Mouse (Mus musculus) lung, postnatal 14 days (tissue): ENCODE data around the gene Dtd2.
A peak's percentile ranks its signal among the peaks of the same experiment; 100 is the strongest.

ENCODE experiments used
- DNase-seq: peaks from one replicate; pipeline ENCODE4 v3.0.0; 2021

Gene Dtd2

GRCm38 (mm10) chr12:52005877-52006632, at the start of gene Dtd2:
TSS of gene Dtd2 (minus strand) at chr12:52006501.
- peak; percentile 95 for DNase-seq

- no peak for DNase-seq
Observed at GRCm38 (mm10) chr12:52049324-52049723, 43.0 kb upstream of the Dtd2 start.

DNA sequence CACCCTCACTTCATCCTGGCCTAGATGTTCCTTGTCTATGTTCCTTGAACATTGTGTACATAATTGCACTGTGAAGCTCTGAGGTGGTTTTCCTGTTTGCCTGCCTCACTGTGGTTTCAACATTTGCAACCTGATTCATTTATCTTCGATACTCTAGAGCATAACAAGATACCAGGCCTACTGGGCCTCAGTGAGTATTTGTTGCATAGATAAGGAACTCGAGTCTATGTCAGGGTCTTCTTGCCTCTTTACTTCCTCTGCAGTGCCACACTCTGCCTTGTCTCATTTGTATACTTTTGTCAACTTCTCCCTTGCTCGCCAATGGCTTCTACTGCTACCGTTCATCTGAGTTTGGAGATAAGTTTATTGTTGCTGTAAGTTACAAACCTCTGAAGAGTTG, 40.1 kb upstream of the Dtd2 start:
- no peak for DNase-seq

DNA sequence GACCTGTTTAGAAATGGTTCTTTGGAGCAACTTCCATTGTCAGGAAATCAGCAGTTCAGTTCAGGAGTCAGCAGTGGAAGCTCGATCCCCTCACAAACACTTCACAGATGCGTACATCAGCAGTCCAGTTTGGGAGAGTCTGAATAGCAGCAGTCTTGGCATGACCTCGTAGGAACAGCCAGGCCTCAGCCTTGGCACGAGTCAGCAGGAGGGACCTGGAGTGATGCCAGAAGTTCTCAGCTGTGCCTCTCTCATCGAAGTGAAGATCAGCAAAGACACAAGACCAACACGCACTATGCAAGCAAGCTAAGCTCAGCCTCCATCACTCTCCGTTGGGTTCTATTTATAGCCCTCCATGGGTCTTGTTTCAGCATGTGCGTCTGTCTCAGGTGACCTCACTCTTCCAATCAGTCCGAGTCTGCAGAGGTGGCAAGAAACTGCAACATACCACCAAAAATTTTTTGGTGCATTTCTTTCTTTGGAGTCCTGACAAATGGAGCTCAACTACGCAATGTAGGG, 36.6 kb upstream of the Dtd2 start:
- peak; percentile 15 for DNase-seq

GRCm38 (mm10) chr12:52038352-52038751, 32.1 kb upstream of the Dtd2 start:
- no peak for DNase-seq

GRCm38 (mm10) chr12:52034956-52035355, 28.7 kb upstream of the Dtd2 start:
- no peak for DNase-seq

DNA sequence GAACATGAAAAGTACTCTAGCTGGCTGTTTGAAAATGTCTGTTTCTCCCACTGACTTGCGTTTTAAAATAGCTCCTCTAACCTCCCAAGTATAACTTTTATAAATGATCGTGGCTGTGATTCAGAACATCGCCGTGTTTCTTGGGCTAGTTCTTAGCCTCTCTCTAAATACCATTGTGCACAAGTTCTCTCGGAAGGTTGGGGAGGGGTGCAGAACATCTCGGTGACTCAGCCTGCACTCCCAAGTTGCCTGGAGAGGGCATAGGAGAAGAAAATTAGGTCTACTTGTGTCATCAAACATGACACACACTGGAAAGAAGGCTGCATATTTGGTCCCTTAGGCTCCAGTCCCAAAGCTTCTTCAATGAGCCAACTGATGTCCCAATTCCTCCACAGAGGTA, 26.0 kb upstream of the Dtd2 start:
- no peak for DNase-seq

GRCm38 (mm10) chr12:52027963-52028362, 21.7 kb upstream of the Dtd2 start, which contains the start of gene Gpr33:
TSS of gene Gpr33 (minus strand) at chr12:52028063.
- no peak for DNase-seq

GRCm38 (mm10) chr12:52014494-52015029, 8.3 kb upstream of the Dtd2 start:
- no peak for DNase-seq

DNA sequence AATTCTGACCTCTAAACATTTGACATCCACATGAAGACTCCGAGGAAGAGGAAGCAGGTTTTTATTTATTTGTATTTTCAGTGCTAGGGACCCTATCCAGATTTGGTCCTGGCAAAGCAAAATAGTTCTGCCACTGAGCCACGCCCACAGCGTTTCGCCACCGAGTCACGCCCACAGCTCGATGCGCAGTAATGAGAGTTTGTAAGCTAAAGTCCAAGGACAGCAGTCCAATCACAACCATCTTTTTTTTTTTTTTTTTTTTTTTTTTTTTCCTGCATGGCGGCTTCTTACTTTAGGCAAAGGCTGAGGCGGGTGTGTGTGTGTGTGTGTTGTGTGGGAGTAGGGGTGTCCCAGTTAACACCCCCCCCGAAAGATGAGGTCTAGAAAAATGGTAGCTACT, 7.7 kb upstream of the Dtd2 start:
- DNase-seq, result peak; percentile 13

DNA sequence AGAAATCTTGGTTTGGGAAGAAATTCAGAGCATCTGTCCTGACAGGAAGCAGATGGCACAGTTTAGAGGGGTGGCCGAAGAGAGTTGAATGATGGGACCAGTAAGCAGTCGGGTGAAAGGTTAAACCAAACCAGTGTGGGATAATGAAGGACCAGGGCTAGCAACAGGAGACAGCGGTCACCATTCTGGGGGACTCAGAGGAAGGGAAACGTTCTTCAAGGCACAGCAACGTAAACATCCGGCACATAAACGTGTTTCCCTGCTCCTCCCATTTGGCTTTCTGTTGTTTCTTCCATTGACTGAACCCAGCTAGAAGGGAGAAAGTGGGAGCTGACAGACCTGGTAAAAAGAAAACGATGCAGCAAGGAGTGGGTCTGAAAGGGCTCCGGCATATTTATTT, 7.0 kb upstream of the Dtd2 start:
- no peak for DNase-seq

DNA sequence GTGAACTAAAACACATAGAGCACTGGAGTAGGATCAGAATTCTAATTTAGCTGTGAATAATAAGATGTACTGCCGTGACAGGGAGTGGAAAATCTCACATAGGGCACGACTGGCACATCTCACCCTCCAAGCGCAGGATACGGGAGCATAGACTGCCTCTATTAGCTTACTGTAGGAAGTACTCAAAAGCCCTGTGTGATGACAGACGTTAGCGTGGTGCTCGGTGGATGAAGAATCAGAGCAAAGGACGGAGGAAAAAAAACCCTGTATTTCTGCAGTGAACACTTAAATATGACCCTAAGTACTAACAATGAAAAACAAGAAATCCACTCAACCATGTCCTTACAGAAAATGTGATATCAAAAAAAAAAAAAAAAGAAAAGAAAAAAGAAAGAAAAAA, 5.9 kb upstream of the Dtd2 start:
- no peak for DNase-seq

- no peak for DNase-seq
Observed at GRCm38 (mm10) chr12:52010630-52010961, 4.3 kb upstream of the Dtd2 start.

- DNase-seq, result no peak
Observed at GRCm38 (mm10) chr12:52009928-52010629, 3.8 kb upstream of the Dtd2 start.

DNA sequence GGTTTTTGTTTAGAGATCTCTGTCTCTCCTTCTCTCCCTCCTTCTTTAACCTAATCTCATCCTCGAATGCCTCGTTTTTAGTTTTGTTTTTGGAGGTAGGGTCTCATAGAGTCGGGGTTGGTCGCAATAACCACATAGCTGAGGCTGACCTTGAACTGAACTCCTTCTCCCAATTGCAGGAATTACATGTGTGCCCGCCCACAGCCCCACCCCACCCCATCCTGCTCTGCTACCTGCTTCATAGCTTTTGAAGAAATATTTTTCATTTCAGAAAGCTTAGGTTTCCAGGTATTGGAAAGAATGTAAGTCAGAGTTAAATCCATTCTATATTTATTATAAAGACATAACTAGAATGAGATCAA, 313 bp upstream of the Dtd2 start:
- DNase-seq, result no peak

- DNase-seq, result no peak
Observed at GRCm38 (mm10) chr12:52002746-52003145, 3.6 kb downstream of the Dtd2 start.

DNA sequence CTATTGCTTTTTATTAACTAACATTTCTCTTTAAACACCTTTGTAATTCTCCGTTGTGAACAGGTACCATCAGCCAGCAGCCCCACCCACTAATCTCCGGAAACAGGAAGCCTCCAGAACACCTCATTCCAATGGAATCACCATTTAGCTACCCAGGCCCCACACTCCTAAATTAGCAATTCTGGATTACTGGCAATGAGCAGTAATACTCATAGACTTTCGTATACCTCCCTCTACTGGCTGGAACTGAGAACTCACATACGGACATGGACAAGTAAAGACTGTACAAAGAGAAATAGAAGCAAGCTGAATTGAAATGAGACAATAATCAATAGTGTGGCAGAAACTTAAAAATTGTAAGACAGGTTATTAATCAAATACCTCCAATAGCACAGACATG, 4.8 kb downstream of the Dtd2 start:
- peak; percentile 76 for DNase-seq

GRCm38 (mm10) chr12:51998366-51998932, 7.9 kb downstream of the Dtd2 start:
- DNase-seq, result no peak

DNA sequence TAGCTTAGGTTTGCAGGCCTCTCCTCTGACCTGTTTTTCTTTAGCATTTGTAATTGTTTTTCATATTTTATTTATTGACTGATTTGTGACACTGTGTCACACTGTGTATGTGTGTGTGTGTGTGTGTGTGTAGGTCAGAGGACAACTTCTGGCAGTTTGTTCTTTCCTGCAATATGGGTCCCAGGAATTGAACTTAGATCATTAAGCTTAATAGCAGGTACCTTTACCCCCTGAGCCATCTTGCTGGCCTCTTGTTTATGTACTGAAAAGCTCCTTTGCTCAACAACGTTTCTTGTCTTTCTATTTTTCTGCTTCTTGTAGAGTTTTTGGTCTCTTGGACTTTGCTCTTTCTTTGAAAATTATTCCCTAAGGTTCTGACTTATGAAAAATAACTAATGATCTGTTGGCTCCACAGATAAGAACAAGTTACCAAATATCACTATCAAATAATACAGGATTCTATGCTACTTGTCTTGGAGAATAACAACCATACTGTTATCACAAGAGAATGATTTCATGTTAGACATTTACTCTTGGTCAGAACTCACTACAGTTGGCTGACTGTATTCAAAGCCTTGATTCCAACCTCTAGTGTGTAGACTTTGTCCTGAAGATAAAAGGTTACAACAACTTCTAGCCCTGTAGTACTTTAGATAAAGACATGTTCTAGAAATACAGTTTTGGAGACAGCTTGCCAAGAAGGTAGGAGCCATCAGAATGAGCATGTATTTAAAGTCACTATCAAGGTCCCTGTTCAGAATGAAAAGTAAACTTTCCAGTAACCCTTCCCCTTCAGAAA, 10.4 kb downstream of the Dtd2 start:
- DNase-seq, result no peak

- DNase-seq, result no peak
Observed at GRCm38 (mm10) chr12:51990629-51991028, 15.7 kb downstream of the Dtd2 start.

GRCm38 (mm10) chr12:51988536-51988935, 17.8 kb downstream of the Dtd2 start:
- DNase-seq, result no peak

GRCm38 (mm10) chr12:51985826-51986225, 20.5 kb downstream of the Dtd2 start:
- no peak for DNase-seq

DNA sequence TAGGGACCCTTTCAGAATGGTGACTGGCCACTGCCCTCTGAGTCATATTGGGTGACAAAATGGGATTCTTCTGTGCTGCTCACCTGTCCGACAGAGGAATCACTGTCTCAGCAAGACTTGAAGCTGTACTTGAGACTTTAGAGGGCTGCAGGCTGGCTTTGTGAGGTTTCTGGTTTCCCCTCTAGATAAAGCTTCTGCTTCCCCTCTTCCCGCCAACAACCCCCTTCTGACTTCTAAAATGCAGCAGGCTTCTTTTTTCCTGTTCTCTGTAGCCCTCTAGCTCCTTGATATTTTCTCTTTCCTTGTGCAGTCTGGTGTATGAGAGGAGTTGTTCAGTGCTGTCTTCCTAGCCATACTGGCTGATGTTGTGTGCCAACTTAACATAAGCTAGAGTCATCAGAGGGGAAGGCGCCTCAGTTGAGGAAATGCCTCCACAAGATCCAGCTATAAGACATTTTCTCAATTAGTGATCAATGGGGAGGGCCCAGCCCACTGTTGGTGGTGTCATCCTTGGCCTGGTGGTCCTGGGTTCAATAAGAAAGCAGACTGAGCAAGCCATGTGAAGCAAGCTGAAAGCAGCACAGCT, 21.0 kb downstream of the Dtd2 start:
- DNase-seq, result no peak
